Mouse (Mus musculus): ENCODE results near the gene Agpat4. TPM values are rescaled to one million over a fixed set of nuclear protein-coding genes. Genes with fewer than 3 reads are reported as not detected.

The Agpat4 gene
- polyA plus RNA-seq, 1 experiment from 2014 or later, result 38.2 TPM

DNA sequence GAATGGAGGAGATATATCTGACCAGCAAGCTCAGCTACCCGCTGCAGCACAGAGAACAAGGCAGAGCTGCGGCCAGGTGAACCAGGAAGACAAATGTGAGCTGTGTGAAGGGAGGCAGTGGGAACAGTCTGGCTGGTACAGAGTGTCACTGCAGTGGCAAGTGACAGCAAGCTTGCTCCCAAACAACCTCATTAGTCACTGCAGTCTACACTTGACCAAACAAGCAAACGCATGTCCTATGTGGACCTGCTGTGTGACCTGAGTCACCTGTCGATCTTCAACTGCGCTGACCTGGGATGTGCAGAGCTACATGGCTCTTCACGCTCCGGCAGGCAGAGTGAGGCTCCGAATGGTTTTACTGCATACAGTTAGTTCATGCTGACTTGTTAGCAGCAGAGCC, 144.3 kb downstream of the Agpat4 start:
- Histone ChIP-seq H3K9me3 (replicated peaks) (no peaks in the 10 kb centered on the region), H3K36me3 (peaks cover 67% of the 10 kb centered on the region), H3K4me1 (peaks cover 23% of the 10 kb centered on the region), H3K4me3 (no peak overlapping the region), H3K27me3 (ENCODE audit: low read depth, poor library complexity, severe bottlenecking) (no peaks in the 10 kb centered on the region), H3K27ac (no peak overlapping the region)
- WGBS, result 91% methylated on average over 8 of the region's 8 CpGs
- DNase-seq (ENCODE audit: low spot score), result no peak

DNA sequence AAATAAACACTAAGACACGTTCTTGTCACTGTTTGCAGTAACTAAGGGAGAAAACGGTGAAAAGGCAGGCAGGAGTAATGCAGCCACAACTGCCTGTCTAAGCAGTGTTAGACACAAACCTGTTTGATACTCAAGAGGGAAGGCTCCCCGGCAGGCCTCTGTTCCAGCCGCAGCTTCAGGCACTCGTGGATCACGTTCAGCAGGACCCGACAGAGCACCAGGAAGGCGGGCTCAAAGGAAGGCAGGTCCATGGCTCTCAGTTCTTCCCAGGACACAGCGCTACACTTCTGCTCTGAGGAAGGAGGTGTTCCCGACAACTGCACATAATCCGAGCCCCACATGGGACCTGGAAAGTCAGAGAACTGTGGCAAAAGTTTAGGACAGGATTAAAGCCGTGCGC, 145.3 kb downstream of the Agpat4 start:
- H3K27ac ChIP-seq, result no peak overlapping the region
- H3K4me1 ChIP-seq, result peaks cover 26% of the 10 kb centered on the region
- H3K27me3 ChIP-seq (ENCODE audit: low read depth, poor library complexity, severe bottlenecking), result no peaks in the 10 kb centered on the region
- no peak overlapping the region for H3K4me3 ChIP-seq
- no peaks in the 10 kb centered on the region for H3K9me3 ChIP-seq (replicated peaks)
- H3K36me3 ChIP-seq, result peaks cover 62% of the 10 kb centered on the region
- no peak for DNase-seq (ENCODE audit: low spot score)
- 87% methylated on average over 13 of the region's 13 CpGs for WGBS

DNA sequence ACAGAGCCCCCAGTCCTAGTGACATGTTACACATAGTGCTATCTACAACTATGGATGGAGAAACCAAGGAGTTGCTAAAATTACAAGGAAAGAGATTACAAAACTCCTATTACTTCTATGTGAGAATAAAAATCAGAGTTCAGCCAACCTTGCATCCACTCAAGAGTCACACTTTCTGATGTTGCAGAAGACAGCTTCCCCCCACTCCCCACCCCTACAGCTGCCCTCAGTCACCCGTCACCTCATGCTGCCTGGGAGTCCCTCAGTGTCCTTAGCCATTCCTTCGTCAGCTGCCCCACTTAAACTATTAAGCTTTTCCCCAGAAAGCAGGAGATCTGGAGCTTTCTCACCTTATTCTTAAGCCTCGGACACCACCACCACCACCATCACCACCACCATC, 145.8 kb downstream of the Agpat4 start:
- Histone ChIP-seq H3K4me3 (no peak overlapping the region), H3K36me3 (peaks cover 62% of the 10 kb centered on the region), H3K4me1 (peaks cover 28% of the 10 kb centered on the region), H3K27me3 (ENCODE audit: low read depth, poor library complexity, severe bottlenecking) (no peaks in the 10 kb centered on the region), H3K27ac (no peak overlapping the region), H3K9me3 (replicated peaks) (no peaks in the 10 kb centered on the region)
- WGBS, result 92% methylated on average over 3 of the region's 3 CpGs
- DNase-seq (ENCODE audit: low spot score), result no peak

DNA sequence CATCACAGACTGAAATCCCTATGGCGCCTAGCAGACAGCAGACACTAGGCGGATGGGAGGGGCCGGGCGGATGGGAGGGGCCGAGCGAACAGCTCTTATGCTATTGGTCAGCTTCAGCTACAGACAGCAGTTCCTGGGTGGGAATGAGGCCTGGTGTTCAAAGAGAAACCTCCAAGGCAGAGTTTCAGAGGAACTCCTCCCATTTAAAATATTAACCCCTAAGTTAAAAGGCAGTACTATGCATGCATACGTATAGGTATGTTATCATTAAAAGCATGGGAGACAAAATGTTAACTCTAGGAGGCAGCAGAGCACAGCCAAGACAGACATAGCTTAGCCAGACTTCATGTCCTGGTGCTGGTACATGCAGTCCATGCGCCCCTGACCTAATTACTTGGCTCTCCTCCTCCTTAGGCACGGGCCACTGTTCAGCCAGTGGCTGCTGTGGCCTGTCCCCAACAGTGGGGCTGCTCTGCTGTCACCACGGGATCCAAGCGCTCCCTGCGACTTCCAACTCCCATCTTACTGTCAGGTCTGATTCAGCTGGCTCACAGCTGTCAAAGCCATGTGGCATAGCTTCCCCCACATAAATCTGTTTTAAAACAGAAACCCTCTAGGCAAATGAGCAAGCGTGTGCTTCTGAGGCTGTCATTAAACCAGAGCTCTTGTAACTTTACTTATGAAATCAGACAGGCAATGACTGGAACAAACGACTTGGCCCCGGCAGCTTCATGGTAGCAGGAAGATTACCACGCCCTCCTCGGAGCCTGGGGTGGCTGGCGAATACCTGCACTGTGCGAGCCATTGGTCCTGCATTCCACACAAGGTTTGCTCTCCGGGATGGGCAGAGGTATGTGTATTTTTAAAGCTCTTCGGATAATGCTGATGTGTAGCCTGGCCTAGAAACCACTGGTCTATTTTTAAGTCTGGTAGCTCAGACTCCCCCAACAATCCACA, 147.7 kb downstream of the Agpat4 start:
- 69% methylated on average over 21 of the region's 21 CpGs for WGBS
- H3K27ac ChIP-seq, result no peak overlapping the region
- H3K9me3 ChIP-seq (replicated peaks), result no peaks in the 10 kb centered on the region
- peaks cover 61% of the 10 kb centered on the region for H3K36me3 ChIP-seq
- H3K27me3 ChIP-seq (ENCODE audit: low read depth, poor library complexity, severe bottlenecking), result no peaks in the 10 kb centered on the region
- DNase-seq (ENCODE audit: low spot score), result peak; percentile 47
- no peak overlapping the region for H3K4me3 ChIP-seq
- H3K4me1 ChIP-seq, result peaks cover 28% of the 10 kb centered on the region

DNA sequence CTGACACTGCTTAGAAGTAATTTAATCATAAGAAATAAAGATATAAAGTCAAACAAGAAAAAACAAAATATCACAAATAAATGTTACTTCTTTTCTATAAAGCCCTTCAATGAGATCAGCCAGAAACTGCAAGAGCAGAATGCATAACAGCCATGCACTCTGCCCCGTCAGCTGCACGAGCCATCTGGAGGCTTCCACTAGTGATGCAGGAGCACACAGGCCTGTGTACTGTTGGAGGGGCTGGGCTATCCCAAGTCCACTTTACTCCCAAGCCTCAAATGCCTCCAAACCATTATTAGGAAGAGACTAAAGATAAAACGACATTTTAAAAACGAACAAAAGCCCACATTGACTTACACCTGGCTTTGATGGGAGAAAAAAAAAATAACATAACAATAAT, 149.6 kb downstream of the Agpat4 start:
- WGBS, result 94% methylated on average over 4 of the region's 4 CpGs
- Histone ChIP-seq H3K4me1 (peaks cover 28% of the 10 kb centered on the region), H3K36me3 (peaks cover 58% of the 10 kb centered on the region), H3K27ac (no peak overlapping the region), H3K9me3 (replicated peaks) (no peaks in the 10 kb centered on the region), H3K27me3 (ENCODE audit: low read depth, poor library complexity, severe bottlenecking) (no peaks in the 10 kb centered on the region), H3K4me3 (no peak overlapping the region)
- DNase-seq (ENCODE audit: low spot score), result no peak

DNA sequence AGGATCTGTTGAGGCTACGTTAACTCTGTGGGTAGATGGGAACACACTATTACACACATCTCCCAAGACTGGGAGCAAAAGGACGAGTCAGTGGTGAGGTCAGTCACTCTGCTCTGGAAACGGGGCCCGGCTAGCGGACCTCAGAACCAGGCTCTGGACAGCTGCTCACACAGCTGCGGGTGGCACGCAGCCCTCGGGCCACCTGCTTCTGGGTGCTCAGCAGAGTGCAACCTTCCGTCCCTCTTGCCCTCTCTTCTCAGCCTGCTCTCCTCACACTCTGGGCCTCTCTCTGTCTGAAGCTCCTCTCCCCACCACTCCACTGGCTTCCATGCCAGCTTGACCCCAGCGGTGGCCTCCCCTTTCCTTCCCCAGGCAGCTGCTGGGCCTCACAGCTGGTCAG, 150.0 kb downstream of the Agpat4 start:
- Histone ChIP-seq H3K27me3 (ENCODE audit: low read depth, poor library complexity, severe bottlenecking) (no peaks in the 10 kb centered on the region), H3K36me3 (peaks cover 54% of the 10 kb centered on the region), H3K27ac (no peak overlapping the region), H3K4me1 (peaks cover 28% of the 10 kb centered on the region), H3K4me3 (no peak overlapping the region), H3K9me3 (replicated peaks) (no peaks in the 10 kb centered on the region)
- no peak for DNase-seq (ENCODE audit: low spot score)
- 92% methylated on average over 10 of the region's 10 CpGs for WGBS

Other genes starting within 250 kb of the Agpat4 start
- gene Map3k4, start 200.1 kb downstream of the Agpat4 start, polyA plus RNA-seq (2016; fragmentation: Nextera tagmentation; extraction: Ambion mirVana), result 47.8 and 49.9 TPM in 2 replicates